Mouse (Mus musculus): ENCODE measurements at regions not wholly inside any gene's neighbourhood (a gene's known extent, or its start where the extent isn't known, plus 50 kb on each side); places are given as distances from the start of the nearest gene placed in this dataset.

GRCm38 (mm10) chr10:43684247-43685033 lies 106.4 kb downstream of the Cd24a start:
- H3K36me3 ChIP-seq (ENCODE audit: insufficient read depth, low read length), result no peaks in the 10 kb centered on the region
- no peaks in the 10 kb centered on the region for H3K9me3 ChIP-seq (ENCODE audit: low read length)
- peaks cover 57% of the 10 kb centered on the region for H3K4me1 ChIP-seq (replicated peaks; ENCODE audit: low read depth, low read length)
- TF ChIP-seq POU5F1 (IDR thresholded peaks at IDR 0.05; ENCODE audit: borderline replicate concordance, low read length) (no peak), CTCF (conservative IDR thresholded peaks at IDR 0.05; ENCODE audit: low read length) (no peak), NANOG (IDR thresholded peaks at IDR 0.05; ENCODE audit: borderline replicate concordance, low read length) (no peak)
- peaks cover 11% of the 10 kb centered on the region for H3K27me3 ChIP-seq (ENCODE audit: insufficient read depth, low read length)
- H3K4me3 ChIP-seq (replicated peaks; ENCODE audit: low read length), result 0 out of 2 replicates have a peak overlapping the region, but pooled peaks have one; percentile 10

GRCm38 (mm10) chr10:43689161-43689913 lies 111.3 kb downstream of the Cd24a start:
- Histone ChIP-seq H3K27me3 (ENCODE audit: insufficient read depth, low read length) (peaks cover 31% of the 10 kb centered on the region), H3K36me3 (ENCODE audit: insufficient read depth, low read length) (no peaks in the 10 kb centered on the region), H3K9me3 (ENCODE audit: low read length) (no peaks in the 10 kb centered on the region), H3K4me3 (replicated peaks; ENCODE audit: low read length) (no peak overlapping the region), H3K4me1 (replicated peaks; ENCODE audit: low read depth, low read length) (peaks cover 72% of the 10 kb centered on the region)
- TF ChIP-seq NANOG (IDR thresholded peaks at IDR 0.05; ENCODE audit: borderline replicate concordance, low read length) (no peak), POU5F1 (IDR thresholded peaks at IDR 0.05; ENCODE audit: borderline replicate concordance, low read length) (no peak), CTCF (conservative IDR thresholded peaks at IDR 0.05; ENCODE audit: low read length) (no peak)

- no peaks in the 10 kb centered on the region for H3K36me3 ChIP-seq (ENCODE audit: insufficient read depth, low read length)
- H3K27me3 ChIP-seq (ENCODE audit: insufficient read depth, low read length), result peaks cover 31% of the 10 kb centered on the region
- H3K9me3 ChIP-seq (ENCODE audit: low read length), result no peaks in the 10 kb centered on the region
- TF ChIP-seq NANOG (IDR thresholded peaks at IDR 0.05; ENCODE audit: borderline replicate concordance, low read length), result no peak
- no peak for TF ChIP-seq POU5F1 (IDR thresholded peaks at IDR 0.05; ENCODE audit: borderline replicate concordance, low read length)
- TF ChIP-seq CTCF (conservative IDR thresholded peaks at IDR 0.05; ENCODE audit: low read length), result no peak
- peaks cover 66% of the 10 kb centered on the region for H3K4me1 ChIP-seq (replicated peaks; ENCODE audit: low read depth, low read length)
- no peak overlapping the region for H3K4me3 ChIP-seq (replicated peaks; ENCODE audit: low read length)
These were observed 111.8 kb downstream of the Cd24a start for GRCm38 (mm10) chr10:43689914-43690316.

GRCm38 (mm10) chr10:43693974-43694373 lies 115.9 kb downstream of the Cd24a start:
- no peak for TF ChIP-seq CTCF (conservative IDR thresholded peaks at IDR 0.05; ENCODE audit: low read length)
- TF ChIP-seq POU5F1 (IDR thresholded peaks at IDR 0.05; ENCODE audit: borderline replicate concordance, low read length), result no peak
- no peak for TF ChIP-seq NANOG (IDR thresholded peaks at IDR 0.05; ENCODE audit: borderline replicate concordance, low read length)
- Histone ChIP-seq H3K9me3 (ENCODE audit: low read length) (0 out of 2 replicates have a peak, but pooled peaks cover 2% of the 10 kb centered on the region), H3K4me3 (replicated peaks; ENCODE audit: low read length) (no peak overlapping the region), H3K4me1 (replicated peaks; ENCODE audit: low read depth, low read length) (peaks cover 36% of the 10 kb centered on the region), H3K36me3 (ENCODE audit: insufficient read depth, low read length) (no peaks in the 10 kb centered on the region), H3K27me3 (ENCODE audit: insufficient read depth, low read length) (peaks cover 31% of the 10 kb centered on the region)

- H3K4me3 ChIP-seq (replicated peaks; ENCODE audit: low read length), result no peak overlapping the region
- H3K4me1 ChIP-seq (replicated peaks; ENCODE audit: low read depth, low read length), result peaks cover 31% of the 10 kb centered on the region
- peaks cover 31% of the 10 kb centered on the region for H3K27me3 ChIP-seq (ENCODE audit: insufficient read depth, low read length)
- 0 out of 2 replicates have a peak, but pooled peaks cover 7% of the 10 kb centered on the region for H3K9me3 ChIP-seq (ENCODE audit: low read length)
- TF ChIP-seq POU5F1 (IDR thresholded peaks at IDR 0.05; ENCODE audit: borderline replicate concordance, low read length) (no peak), NANOG (IDR thresholded peaks at IDR 0.05; ENCODE audit: borderline replicate concordance, low read length) (no peak), CTCF (conservative IDR thresholded peaks at IDR 0.05; ENCODE audit: low read length) (no peak)
- H3K36me3 ChIP-seq (ENCODE audit: insufficient read depth, low read length), result no peaks in the 10 kb centered on the region
These were observed 116.4 kb downstream of the Cd24a start for GRCm38 (mm10) chr10:43694508-43694907.

- Histone ChIP-seq H3K4me3 (replicated peaks; ENCODE audit: low read length) (no peak overlapping the region), H3K4me1 (replicated peaks; ENCODE audit: low read depth, low read length) (peaks cover 21% of the 10 kb centered on the region)
- TF ChIP-seq NANOG (IDR thresholded peaks at IDR 0.05; ENCODE audit: borderline replicate concordance, low read length), result no peak
- no peak for TF ChIP-seq CTCF (conservative IDR thresholded peaks at IDR 0.05; ENCODE audit: low read length)
- no peak for TF ChIP-seq POU5F1 (IDR thresholded peaks at IDR 0.05; ENCODE audit: borderline replicate concordance, low read length)
These were observed 117.4 kb downstream of the Cd24a start for GRCm38 (mm10) chr10:43695470-43695869.

GRCm38 (mm10) chr10:43697917-43698316 lies 119.8 kb downstream of the Cd24a start:
- peaks cover 18% of the 10 kb centered on the region for H3K27me3 ChIP-seq (ENCODE audit: insufficient read depth, low read length)
- no peaks in the 10 kb centered on the region for H3K36me3 ChIP-seq (ENCODE audit: insufficient read depth, low read length)
- no peak overlapping the region for H3K4me3 ChIP-seq (replicated peaks; ENCODE audit: low read length)
- TF ChIP-seq CTCF (conservative IDR thresholded peaks at IDR 0.05; ENCODE audit: low read length) (no peak), NANOG (IDR thresholded peaks at IDR 0.05; ENCODE audit: borderline replicate concordance, low read length) (no peak), POU5F1 (IDR thresholded peaks at IDR 0.05; ENCODE audit: borderline replicate concordance, low read length) (no peak)
- peaks cover 8% of the 10 kb centered on the region for H3K4me1 ChIP-seq (replicated peaks; ENCODE audit: low read depth, low read length)
- 0 out of 2 replicates have a peak, but pooled peaks cover 7% of the 10 kb centered on the region for H3K9me3 ChIP-seq (ENCODE audit: low read length)

More at GRCm38 (mm10) chr10:43695470-43695869, 117.4 kb downstream of the Cd24a start:
- Histone ChIP-seq H3K27me3 (ENCODE audit: insufficient read depth, low read length) (peaks cover 31% of the 10 kb centered on the region), H3K9me3 (ENCODE audit: low read length) (0 out of 2 replicates have a peak, but pooled peaks cover 7% of the 10 kb centered on the region), H3K36me3 (ENCODE audit: insufficient read depth, low read length) (no peaks in the 10 kb centered on the region)

All from E14TG2a.4 (cell line).